Mouse (Mus musculus) WW6 (cell line): ENCODE results near the gene Ccdc167.
"Not testable (repeated sequence)": the region's sequence is repeated elsewhere in the genome, so short reads cannot be mapped to it uniquely, and the experiment has no call there.

Experiments used
- DNase-seq: peaks from one replicate; pipeline ENCODE4 v3.0.0-alpha.2; 2013; ENCODE audit warnings: low read depth, low spot score

Ccdc167 gene

DNA sequence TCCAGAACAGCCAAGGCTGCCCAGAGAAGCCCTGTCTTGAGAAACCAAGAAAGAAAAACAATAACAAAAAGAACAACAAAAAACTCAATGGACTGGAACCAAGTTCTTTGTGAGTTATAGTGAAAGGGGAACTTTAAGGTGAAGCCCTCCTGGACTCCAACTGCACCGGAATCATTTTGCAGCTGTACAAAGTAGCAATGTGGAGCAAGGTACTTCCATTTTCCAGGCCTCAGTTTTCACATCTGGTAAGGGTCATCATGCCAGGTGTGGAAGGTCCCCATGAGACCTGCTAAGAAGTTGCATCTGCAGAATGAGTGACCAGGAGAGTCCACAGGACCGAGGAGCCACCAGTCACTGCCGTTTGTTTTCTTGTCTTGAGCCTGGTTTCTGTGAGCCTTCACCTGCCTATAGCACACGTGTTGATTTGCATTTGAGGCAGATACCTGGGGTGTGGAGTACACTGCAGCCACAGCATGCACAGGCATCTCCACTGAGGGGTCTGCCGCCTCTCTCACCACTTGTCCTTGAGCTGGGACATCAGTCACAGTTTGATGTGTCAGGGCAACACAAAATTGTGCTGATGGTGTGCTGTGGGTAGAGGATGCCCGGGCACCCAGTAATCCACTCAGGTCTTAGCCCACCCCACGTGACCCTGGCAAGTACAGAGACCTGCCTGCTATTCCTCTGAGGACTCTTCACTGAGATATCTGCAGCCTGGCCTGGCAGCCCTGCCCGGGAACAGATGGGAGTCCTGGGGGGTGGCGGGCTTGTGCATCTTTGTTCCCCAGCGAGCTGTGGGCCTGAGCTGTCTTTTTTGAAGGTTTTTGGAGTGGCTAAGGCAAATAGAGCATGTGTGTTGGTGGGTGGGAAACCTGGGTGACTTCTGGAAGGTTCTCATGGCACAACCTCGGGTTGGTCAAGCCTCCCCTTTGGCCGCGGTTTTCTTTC lies 3.1 kb upstream of the Ccdc167 start:
- DNase-seq, result no peak

- no peak for DNase-seq
Measured at GRCm38 (mm10) chr17:29718660-29719059, 1.8 kb upstream of the Ccdc167 start.

DNA sequence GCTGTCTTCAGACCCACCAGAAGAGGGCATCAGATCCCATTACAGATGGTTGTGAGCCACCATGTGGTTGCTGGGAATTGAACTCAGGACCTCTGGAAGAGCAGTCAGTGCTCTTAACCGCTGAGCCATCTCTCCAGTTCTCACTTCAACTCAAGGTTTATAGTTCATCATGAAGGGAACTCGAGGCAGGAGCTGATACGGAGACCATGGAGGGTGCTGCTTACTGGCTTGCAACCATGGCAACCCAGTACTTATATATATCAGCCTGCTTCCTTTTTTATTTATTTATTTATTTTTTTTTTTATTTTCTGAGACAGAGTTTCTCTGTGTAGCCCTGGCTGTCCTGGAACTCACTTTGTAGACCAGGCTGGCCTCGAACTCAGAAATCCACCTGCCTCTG lies 3.1 kb downstream of the Ccdc167 start:
- not testable (repeated sequence) for DNase-seq

DNA sequence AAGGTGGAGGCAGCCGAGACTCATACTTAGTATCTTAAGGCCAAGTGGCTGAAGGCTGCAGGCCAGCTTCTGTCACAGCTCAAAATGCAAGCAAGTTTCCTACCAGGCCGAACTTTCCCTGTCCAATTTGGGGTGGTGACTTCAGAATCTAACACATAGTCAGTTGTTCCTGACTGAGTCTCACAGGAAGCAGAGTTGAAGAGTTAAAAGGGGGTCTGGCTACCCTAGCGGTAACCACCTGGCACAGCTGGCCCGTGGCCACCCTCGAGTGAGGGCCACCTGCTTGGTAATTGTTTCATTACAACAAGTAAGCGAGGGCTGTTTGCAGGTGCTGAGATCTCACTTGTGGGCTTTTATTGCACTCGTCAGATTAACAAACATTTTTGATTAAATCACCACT lies 4.3 kb downstream of the Ccdc167 start:
- no peak for DNase-seq

DNA sequence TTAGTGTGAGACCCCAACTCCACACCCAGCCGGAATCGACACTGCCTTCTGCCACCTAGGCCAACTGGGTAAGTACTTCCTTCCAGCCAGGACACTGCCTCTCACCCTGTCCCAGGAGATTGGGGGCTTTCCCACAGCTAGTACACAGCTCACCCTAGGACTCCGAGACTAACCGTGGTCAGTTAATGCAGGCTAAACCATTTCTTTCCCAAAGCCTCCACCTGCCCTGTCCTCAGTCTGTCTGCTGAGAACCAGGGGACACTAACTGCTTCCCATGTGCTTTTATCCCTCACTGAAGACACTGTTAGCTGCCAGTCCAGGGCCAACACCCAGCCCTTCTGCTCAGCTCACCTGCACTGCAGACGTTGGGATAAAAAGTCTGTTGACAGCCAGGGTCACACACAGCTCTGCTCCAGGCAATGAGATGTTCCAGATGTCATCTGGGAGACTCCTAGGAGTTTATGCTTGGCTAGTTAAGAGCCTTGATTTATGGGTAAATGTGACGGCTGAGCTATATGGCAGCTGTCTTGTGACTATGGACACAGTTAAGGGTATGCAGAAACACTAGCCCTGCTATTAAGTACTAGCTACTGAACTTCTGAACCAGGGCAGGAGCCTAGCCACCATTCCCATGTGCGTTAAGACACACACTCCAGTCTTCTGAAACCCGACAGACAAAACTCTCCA lies 5.0 kb downstream of the Ccdc167 start:
- DNase-seq, result no peak

GRCm38 (mm10) chr17:29711076-29711744 lies 5.6 kb downstream of the Ccdc167 start:
- DNase-seq, result no peak

DNA sequence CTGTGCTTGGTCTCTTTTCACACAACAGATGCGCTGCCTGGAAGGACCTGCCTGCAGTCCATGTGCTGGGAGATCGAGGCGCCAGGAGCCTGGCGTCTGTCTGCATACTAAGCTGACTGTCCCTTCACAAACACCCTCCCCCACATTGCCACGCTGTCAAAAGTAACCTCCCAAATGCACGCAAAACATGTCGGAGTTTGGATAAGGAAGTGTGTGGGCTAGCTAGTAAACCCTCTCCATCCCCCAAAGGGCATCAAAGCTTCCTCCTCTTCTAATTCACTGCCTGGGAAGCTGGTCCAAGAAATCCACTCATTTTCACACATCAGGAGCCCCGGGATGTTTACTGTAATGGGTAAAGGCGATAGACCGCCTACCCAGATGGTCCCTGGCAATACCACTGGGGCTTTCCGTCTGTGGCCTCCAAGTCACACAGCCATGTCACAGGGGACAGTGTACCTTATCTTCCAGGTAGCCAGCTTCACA lies 6.2 kb downstream of the Ccdc167 start:
- no peak for DNase-seq

DNA sequence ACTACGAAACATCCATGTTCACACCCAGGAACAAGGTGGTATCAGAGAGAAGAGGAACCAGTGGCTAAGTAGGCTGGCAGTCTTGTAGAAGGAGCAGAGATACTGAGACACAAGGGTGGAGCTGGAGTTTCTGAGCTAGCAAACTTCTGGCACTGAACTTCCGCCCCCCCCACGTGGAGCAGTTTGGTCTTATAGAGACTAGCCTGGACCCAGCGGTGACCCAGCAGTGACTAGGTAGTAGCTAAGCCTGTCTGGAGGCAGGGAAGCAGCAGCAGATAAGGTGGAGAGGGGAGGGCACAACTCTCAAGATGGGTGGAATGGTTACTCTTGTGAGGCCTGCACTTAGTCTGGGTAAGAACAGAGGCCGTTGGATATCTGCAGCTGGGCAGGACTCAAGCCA lies 8.1 kb downstream of the Ccdc167 start:
- no peak for DNase-seq

DNA sequence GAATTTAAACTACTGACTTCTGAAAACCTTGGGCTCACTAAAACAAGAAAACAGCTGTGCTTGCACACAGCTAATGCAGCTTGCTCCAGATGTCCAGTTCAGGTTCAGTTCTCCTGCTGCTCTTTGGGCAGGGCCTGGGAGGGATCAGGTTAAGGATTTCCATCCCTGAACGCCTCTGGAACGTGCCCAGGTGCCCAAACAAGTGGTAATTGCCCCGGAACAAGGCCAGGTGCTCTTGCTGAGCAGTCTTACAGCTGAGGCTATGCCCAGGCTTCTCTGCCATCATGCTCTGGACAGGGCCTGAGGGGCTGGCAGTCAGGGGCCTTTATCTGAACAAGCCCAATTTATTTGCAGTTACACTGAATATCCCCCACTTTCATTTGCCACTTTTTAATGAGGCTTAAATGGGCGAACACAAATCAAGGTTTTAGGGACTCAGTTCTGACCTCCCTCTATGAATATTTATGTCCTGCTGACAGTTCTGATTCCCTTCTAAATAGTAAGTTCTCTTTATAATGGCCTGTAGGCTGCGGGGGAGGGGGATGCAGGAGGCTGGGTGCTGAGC lies 9.8 kb downstream of the Ccdc167 start:
- no peak for DNase-seq

- DNase-seq, result no peak
Measured at GRCm38 (mm10) chr17:29705881-29706280, 11.0 kb downstream of the Ccdc167 start.

- no peak for DNase-seq
Measured at GRCm38 (mm10) chr17:29704781-29705180, 12.1 kb downstream of the Ccdc167 start.

DNA sequence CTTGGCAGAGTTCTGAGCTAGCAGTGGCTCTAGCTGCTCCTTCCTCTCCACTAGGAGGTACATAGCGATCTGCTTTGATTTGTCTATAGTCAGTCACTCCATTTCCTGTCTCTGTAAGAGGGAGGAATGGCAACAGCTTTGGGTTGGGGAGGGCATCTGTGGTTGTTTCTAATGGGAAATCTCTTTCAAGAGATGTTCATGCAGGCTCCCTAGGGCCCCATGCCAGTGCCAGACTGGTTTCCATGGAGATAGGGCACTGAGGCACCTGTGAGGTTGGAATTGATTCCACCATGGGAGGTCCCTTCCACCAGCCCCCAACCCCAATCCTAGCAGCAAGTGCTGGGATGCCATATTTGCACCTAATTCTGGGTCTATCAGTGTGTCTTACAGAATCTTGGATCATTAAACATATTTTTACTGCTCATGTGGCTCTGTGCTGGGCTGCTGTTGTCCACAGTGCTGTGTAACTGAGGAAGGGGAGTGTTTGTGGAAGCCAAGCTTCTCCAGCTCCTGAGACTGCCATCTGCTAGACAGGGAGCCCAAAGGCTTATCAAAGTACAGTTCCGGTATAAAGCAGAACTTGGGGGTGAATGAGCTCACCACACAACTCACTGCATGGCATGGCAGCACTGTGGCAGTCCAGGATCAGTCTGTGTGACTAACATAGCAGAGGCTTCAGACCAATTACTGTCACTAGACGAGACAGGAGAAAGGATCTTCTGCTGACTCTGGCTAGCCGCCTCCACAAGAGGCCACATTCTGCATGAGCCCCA lies 13.7 kb downstream of the Ccdc167 start:
- no peak for DNase-seq

- DNase-seq, result no peak
Measured at GRCm38 (mm10) chr17:29700573-29700972, 16.3 kb downstream of the Ccdc167 start.

GRCm38 (mm10) chr17:29698421-29698820 lies 18.4 kb downstream of the Ccdc167 start:
- no peak for DNase-seq

DNA sequence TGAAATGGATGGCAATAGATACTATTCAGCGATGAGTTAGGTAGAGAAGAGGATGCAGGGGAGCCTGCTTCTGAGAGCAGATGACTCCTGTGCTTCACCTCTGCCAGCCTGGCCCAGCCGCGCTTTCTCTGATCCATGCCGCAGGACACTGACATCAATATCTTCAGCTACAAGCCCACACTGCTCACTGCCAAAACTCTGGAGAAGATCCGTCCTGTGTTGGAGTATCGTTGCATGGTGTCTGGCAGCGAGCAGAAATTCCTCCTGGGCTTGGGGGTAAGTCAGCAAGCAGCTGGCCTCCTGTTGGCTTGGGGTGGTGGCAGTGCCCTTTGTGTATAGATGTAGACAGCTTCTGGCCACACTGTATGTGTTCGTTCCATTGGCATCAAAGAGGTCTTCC lies 19.9 kb downstream of the Ccdc167 start:
- no peak for DNase-seq

DNA sequence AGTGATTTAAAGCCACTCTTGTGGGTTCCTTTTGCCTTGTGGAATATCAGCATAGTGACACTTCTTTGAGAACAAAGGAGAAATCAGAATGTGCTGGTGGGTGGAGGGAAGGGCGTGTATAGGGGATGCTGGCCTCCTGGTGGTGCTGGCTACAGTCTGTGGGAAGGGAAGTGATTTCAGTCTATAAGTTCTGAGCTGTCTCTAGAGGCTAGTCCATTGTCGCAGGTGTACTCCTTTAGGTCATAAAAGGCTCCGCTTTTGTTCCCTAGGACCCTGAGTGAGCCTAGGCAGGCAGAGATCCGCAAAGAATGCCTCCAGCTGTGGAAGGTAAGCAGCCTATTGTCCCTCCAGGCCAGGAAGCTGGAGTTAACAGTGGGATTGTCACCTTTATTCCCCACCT lies 22.3 kb downstream of the Ccdc167 start:
- no peak for DNase-seq

DNA sequence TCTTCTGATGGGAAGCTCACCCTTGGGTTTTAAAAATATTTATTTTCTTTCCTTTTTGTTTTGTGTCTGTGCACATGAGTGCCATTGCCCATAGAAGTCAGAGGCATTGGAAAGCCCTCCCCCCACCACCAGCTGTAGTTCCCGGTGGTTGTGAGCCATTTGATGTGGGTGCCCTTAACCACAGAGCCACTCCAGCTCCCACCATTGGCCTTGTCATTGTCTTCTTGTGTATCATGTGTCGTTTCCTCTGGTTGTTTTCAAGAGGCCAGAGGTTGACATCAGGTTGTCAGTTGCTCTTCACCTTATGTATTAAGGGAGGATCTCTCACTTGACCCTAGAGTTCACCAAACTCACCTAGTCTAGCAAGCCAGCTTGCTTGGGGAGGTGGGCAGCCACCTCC lies 23.3 kb downstream of the Ccdc167 start:
- no peak for DNase-seq

- DNase-seq, result no peak
Measured at GRCm38 (mm10) chr17:29692827-29693226, 24.0 kb downstream of the Ccdc167 start.

GRCm38 (mm10) chr17:29690257-29690656 lies 26.6 kb downstream of the Ccdc167 start:
- DNase-seq, result no peak

DNA sequence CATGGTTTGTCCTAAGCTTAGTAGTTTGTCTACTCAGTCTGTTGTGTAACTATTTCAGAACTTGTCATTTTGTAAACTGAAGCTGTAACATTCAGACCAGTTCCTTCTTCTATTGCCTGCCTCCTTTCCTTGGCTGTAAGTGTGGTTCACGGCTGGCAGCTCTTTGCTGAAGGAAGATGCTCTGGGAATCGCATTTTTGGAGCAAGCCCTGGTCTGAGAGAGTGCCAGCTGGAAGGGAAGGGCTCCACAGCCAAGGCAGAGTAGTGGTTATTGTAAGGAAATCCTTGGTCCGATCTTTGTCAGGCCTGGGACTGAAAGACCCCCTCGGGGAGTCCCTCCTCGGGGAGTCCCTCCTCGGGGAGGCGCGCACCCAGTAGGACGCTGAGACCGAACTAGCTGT lies 28.2 kb downstream of the Ccdc167 start:
- DNase-seq, result no peak

DNA sequence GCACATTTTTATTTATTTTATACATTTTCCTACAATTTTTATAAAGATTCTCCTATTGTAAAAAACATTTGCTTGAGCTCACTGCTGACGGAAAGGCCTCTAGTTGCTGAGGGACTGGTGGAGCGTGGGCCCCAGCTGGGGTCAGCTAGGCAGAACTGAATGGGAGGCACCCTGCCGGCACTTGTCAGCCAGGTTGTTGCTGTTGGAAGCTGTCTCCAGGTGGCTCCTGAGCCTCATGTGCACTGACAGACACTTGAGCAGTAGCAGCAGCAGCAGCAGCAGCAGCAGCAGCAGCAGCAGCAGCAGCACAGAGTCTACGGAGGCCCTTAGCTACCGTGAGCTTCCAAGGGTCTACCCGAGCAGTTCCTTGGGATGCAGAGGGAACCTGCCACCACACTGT lies 29.5 kb downstream of the Ccdc167 start:
- DNase-seq, result no peak
